Mouse (Mus musculus) G1E (cell line): ENCODE measurements around the gene Filip1l.

Experiments used
- CTCF ChIP-seq: IDR thresholded peaks from 2 replicates; pipeline ENCODE4 v1.5.1; 2012; ENCODE audit warnings: low read depth, low read length, inconsistent platforms, mixed read lengths
- GATA1 ChIP-seq: IDR thresholded peaks from 2 replicates; pipeline ENCODE4 v1.6.1; 2012; ENCODE audit warnings: borderline replicate concordance, low read length, inconsistent platforms, mixed read lengths
- GATA2 ChIP-seq: IDR thresholded peaks from 2 replicates; pipeline ENCODE4 v1.6.1; 2012; ENCODE audit warnings: low read depth, low read length, inconsistent platforms, borderline replicate concordance
- POLR2AphosphoS5 ChIP-seq: IDR thresholded peaks from 2 replicates; pipeline ENCODE4 v1.6.1; 2012; ENCODE audit warnings: low read depth, low read length, inconsistent platforms; ENCODE audit not compliant: insufficient replicate concordance
- TAL1 ChIP-seq: conservative IDR thresholded peaks from 2 replicates; pipeline ENCODE4 v1.6.1; 2012; ENCODE audit warnings: low read depth, low read length, inconsistent platforms, mixed read lengths

DNA sequence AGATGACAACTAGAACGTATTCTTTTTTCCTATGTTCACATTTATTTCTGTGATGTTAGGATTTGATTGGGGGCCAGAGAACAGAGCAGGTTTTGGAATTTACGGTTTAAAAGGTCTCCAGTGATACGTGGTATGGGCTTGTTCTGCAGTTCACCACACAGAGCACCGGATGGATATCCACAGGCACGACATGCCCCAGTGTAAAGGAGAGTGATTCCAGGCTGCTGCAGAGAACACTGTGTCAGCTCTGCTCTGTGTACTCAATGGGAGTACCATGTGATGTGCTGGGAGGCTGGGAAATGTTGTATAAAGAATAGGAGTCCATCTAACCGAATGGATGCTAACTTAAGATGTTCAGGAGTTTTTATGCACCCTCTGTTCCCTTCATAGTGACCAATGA lies 1.0 kb downstream of the Filip1l start:
- TF ChIP-seq CTCF (no peak), POLR2AphosphoS5 (no peak), GATA1 (no peak), GATA2 (no peak), TAL1 (no peak)
